Mouse (Mus musculus): Measurements from ENCODE around the gene Birc7.

DNA sequence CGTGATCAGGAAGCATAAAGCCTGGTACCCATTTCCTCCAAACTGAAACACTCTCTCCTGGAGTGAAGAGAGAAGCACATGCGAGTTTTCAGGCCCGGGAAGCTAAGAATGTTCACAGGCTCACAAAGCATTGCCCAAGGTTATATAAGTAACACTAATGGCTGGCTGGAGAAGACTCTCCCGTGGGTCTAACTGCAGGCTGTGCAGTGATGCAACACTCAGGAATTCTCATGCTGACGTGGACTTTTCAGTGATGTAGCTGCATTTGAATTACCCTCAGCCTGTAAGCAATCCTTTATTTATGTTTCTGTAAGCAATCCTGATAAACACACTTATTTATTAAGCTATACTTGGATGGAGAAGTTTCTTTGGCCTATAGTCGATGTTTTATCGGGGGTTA, 30.8 kb downstream of the Birc7 start:
- TF ChIP-seq POLR2A (IDR thresholded peaks at IDR 0.05; ENCODE audit: insufficient read depth, low read depth, low read length) (no peak), EP300 (IDR thresholded peaks at IDR 0.05; ENCODE audit: insufficient read depth, low read depth, low read length) (no peak), CTCF (IDR thresholded peaks at IDR 0.05) (no peak)
